Mouse (Mus musculus) ovary, postnatal 10 days (tissue): ENCODE measurements around the gene Hmg20a.

ENCODE experiments used
- DNase-seq: peaks from one replicate; pipeline ENCODE4 v3.0.0; 2022; ENCODE audit warnings: low spot score

Gene Hmg20a

DNA sequence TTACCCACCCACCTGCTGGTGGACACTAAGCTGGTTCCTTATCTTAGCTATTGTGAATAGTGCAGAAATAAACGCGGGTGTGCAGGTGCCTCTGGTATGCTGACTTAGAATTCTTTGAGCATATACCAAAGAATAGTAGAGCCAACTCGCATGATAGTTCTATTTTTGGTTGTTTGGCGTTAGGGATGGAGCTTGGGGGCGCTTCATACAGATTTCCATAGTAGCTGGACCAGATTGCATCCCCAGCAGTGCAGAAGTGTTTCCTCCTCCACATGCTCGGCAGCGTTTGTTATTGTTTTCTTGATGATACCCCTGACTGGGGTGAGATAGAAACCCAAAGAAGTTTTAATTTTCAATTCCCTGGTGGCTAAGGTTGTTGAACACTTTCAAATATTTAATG, 21.3 kb downstream of the Hmg20a start:
- DNase-seq = no peak

DNA sequence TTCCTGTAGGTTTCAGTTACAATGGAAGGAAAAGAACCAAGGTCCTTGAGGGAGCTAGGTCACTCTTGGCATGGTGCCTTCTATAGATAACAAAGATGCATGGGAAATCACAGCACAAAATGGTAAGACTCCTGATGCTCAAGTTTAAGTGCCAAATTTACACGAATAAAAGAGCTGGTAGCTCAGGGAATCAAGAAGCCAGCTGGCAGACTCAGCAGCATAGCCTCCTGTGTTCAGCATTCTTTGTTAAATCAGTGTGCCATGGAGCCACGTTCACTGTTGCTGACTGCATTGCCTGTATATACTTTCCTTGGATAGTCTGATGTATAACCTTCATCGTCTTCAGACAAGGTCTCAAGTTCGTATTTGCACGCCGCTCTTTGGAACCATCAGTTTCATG, 33.2 kb downstream of the Hmg20a start:
- no peak for DNase-seq

DNA sequence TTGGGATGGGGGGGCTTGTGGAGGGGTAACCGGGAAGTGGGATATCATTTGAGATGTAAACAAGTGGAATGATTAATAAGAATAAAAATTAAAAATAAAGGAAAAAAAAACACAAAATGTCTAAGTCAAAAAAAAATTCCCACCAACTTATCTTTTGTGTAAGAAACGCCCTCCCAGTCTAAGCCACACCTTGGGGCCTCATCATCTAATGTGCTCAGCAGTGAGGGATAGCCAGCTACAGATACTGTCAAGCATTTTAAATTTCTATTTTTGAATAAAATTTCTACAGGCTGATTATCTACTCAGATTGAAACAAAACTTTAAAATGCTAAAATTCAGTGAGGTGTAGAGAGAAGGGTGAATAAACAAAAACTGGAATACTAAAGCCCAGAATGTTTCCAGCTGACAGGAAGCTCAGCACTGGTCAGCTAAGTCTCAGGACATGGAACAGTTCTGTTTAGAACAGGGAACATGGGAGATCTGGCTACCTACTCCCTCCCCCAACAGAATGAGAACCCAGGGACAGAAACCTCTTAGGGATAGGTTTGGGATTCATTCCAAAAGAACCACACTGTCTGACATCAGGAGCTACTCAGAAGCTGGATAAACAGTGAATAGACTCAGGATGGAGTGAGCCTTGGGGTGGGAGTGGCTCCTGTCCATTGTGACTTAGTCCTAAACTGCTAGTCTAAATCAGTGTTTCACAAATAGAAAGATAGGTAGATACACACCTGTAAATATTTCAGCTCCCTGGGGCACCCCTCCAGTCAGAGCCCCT, 34.8 kb downstream of the Hmg20a start:
- no peak for DNase-seq

DNA sequence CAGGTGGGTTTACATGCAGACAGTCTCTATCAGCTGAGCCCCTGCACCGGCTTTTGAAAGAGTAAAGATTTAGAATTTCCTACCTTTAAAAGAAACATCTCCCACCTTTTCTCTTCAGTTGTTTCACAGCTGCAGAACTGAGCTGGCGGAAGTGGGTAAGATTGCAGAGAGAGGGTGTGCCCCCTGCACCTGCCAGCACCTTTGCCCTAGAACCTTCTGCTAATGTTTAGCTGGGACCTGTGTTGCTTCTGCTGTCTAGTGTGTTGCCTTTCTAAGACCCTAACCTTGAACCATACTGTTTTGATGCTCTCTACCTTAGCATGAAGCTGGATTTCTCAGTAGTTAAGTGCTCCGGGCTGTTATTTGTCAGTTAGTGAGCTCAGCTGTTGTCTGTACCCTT, 38.0 kb downstream of the Hmg20a start:
- DNase-seq = no peak

DNA sequence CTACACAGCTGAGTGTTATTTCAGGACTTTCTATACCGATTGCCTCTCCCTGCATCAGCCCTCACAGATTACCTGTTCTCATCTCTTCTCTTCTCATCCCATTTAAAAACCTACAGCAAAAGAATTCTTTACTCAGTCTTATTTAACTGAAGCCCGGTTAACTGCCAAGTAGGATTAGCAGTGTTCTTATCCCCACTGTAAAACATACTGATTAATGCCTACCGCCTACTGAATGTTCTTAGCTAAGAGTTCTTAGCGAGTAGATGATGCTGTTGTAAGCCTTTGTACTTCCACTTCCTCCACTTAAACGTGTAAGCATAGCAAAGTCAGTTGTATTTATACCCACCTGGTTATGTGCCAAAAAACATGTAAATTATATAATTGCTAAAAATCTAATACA, 42.6 kb downstream of the Hmg20a start:
- no peak for DNase-seq

DNA sequence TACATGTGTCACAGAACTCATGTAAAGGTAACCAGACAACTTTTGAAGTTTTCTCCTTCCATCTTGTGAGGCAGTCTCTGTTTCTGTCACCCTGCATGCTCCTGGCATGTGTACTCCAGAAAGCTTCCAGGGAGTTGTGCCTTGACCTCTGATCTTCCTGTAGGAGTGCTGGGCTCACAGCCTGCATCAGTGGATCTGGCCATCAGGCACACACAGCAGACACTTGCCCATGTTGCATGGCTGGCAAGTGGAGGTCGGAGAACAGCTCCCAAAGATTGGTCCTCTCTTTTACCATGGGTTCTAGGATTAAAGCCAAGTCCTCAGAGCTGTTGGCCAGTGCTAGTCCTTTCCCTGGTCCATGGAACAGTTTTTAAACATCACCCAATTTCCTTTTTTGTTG, 44.2 kb downstream of the Hmg20a start:
- no peak for DNase-seq

DNA sequence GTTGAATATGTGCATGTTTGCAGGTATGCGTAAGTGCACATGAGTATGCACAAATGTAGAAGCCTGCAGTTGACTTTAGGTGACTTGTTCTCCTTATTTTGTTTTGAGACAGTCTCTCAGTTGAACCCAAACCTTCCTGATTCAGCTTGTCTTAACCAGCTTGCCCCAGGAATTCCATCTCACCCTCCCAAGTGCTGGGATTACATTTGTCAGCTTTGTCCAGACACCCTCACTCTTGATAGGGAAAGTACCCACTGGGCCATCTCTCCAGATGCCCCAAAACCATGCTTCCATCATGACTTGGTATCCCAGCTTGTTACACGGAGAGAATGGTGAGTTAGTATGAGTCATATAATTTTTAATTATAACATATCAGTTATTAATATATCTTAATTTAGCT, 44.6 kb downstream of the Hmg20a start:
- no peak for DNase-seq

DNA sequence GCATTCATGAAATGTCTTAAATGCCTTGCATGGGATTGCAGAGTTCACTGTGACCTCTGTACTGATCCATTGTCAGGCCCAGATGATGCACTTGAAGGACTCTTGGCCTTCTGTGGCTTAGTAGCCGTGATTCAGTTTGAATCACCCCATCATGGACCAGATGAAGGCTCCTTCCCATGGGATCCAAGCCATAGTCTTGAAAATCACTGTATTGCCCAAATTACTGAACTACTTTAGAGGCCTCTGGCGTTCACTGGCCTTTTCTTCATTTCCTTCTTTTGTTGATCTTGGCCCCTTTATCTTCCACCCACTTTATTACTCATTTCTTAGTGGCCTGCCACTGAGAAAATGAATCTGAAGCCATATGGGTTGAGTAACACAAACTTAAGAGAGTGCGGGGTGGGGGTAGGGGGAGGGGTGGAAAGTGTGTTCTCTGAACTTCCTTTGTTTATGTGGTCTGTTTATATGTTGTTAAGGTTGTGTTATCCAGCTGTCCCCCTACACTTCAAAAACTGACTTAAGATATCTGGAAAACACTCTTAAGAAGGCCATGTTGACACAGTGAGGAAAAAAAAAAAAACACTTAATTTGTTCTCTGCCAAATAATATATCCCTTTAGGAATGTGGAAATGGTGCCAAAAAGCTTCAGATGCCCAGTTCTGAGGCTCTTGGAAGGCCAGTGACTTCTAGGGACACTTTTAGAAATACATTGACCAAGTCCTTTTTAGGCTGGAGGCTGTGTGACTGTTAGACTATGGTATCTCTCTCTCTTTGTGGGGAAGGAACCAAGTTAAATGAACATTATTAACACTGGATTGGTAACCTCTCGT, 45.5 kb downstream of the Hmg20a start:
- DNase-seq = no peak

DNA sequence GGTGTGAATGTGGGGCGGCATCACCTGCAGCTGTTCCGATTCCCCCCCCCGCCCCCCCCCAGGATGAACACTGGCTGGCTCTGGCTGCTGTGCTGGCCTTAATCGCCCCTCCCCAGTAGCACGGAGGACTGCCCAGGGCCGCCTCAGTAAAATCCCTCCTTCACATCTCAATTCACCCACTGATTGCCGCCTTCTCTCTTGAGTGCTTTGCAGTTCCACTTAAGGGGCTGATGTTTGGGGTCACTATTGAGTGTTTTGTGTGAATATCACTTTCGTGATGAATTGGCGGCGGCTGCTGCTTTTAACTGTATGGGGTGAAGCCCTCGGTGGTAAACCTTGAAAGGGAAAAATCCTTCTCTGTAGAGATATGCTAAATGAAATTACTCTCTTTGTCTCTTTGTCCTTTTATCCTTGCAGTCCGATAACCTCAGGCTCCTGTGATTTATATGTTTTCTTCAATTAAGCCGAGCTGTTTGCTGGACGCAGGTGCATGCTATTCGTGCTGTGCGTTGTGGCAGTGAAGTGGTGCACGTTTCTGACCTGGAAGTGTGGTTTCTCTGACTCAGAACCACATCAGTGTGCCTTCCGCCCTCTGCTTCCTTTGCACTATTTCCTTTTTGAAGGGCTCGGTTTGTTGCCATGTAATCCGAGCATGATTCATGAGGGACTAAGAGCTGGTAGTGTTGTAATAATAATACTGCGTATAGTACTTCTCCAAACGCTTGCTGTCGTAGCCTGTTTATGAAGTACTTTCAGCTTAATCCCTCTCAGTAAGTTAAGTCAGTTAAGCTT, 46.6 kb downstream of the Hmg20a start:
- DNase-seq = no peak

DNA sequence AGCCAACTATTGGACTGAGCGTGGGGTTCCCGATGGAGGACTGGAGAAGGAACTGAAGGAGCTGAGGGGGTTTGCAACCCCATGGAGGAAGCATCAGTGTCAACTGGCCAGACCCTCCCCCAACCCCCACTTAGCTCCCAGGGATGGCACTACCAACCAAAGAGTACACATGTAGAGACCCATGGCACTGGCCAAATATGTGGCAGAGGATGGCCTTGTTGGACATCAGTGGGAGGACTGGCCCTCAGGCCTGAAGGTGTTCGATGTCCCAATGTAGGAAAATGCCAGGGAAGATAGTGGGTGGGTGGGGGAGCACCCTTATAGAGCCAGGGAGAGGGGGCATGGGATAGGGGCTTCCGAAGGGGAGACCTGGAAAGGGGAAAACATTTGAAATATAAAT, 47.8 kb downstream of the Hmg20a start:
- DNase-seq = no peak

DNA sequence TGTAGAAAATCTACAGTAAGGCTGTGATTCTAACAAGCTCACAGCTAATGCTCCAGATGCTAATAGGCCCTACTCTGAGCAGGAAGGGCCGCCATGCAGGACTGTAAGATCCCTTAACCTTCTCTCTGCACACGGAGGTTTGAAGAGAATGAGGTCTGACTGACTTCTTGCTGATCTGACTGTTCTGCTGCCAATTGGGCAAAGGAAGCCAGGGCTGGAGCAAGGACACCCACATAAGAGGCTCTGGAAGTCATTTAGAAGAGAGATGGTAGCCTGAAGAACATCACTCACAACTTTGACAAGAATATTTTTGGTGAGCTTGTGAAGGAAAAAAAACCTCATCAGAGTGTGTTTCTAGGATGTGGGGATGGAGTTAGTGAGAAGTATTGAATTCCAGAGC, 51.2 kb downstream of the Hmg20a start:
- no peak for DNase-seq

DNA sequence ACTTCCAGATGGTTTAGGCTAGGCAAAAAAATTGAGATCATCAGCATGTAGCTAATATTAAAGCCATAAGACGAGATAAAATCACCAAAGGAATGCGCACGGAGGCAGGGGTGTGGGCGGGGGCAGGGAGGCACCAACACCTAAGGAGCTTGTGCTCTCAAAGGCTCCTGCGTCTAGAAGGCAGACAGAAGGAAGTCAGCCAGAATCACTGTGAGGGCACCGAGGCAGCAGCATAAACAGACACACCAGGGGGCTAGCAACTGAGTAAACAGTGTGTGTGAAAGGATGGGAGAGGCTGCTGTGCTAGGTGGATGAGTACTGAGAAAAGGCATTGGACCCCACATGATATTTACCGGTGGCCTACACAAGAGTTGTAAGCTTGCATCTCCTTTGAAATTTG, 51.9 kb downstream of the Hmg20a start:
- no peak for DNase-seq

DNA sequence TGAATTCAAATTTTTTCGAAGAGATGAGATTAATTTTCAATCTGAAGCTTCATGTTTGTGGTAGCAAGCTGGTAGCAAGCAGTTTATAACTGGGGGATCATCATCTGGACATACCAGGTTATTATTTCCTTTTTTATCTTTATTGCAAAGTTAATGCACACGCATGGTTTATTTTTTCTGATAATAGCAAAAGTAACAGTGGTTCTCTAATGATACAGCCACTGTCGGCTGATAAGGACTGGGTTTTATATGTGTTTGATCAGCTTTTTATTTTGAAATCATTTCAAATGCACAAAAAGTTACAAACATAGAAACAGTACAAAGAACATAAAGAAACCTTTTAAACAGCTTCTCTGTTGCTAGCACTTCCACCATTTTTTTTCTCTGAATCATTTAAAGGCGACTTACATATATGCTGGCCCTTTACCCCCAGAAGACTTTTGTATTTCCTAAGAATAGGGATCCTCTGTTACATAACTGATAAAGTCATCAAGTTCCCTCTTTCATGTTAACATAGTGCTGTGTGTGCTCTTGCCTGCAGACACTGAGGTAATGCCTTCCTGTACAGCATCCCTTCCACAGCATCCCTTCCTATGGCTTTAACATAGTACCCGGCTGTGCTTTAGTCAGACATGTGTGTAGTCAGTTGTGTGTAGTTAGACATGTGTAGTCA, 60.7 kb downstream of the Hmg20a start:
- no peak for DNase-seq

DNA sequence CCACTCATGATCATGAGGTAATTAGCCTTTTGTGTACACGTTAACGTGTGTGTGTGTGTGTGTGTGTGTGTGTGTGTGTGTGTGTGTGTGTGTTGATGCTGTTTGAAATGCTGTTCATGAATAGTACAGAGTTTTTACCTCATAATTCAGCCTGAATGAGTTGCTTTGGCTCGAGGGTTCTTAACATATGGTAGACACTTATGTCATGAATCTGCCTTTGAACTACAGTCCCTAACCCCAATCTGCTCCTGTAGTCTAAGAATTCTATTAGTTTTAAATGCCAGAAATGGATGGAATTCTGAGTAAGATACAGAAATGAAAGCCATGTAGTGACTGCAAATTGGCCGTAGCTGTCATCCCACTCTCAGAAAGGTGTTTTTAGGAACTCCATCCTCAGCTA, 64.2 kb downstream of the Hmg20a start:
- DNase-seq = no peak

DNA sequence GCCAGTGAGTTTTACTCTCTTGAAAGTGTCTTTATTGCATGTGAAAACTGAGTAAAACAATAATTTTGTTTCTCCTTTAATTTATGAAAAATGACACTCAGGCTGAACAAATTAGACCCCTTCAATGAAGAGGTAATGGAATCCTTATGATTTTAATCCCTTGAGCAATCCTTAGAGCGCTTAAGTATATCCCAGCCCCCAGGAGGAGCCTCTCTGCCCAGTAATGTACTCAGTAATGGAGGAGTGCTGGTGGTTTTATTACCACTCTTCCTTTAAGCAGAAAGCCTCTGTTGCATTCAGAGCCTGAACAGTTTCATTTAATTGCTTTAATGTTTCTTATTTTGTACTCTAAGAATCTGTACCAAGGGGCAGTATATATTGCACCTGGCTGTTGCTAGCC, 67.0 kb downstream of the Hmg20a start:
- no peak for DNase-seq

DNA sequence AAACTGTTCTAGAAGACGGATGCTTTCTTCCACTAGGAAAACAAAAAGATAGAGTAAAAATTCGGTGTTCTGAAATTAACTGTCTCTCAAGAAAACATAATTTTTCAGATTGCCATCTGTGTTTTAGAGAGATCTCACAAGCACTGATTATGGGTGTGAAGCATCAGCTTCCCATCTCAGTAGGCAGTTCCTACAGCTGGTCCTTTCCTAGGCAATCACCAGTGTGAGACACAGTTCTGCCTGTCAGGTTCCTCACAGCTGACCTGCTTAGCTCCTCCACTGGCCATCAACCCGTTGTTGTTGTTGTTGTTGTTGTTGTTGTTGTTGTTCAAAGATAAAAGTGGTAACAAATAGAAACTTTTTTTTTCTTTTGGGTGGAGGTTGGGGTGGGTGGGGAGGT, 67.7 kb downstream of the Hmg20a start:
- no peak for DNase-seq

DNA sequence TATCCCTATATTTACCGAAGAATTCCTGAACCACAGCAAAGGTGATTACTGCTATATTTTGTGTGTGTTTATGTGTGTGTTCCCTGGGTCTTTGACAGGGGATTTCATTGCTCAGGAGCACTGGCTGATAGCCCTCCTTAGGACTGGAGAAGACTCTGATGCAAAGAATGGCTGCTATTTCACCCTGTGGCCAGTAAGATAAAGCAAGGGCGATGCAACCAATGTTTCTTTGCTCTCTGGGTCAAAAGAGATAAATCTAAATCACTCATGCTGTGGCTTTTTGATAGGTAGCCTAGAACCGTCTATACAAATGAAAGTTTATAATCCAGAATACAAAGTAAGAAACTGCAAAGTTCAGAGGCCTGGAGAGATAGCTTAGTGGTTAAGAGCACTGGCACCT, 69.2 kb downstream of the Hmg20a start:
- DNase-seq = no peak

DNA sequence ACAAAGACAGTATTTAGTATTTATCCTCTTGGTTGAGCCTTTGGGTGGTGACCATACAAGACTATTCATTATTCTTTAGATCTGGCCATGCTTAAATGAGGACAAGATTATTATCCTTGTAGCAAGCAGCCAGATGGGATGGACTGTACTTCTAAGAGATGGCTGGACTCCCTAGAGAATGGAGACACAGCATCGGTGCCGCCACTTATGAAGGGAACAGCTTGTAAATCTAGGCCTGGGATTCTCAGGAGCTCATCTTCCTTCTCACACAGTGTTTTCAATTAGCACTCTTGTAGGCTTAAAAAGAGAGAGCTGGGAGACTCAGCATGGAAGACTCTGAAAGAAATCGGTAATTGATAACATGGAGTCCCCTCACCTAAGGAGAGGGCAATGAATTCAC, 74.0 kb downstream of the Hmg20a start:
- no peak for DNase-seq

DNA sequence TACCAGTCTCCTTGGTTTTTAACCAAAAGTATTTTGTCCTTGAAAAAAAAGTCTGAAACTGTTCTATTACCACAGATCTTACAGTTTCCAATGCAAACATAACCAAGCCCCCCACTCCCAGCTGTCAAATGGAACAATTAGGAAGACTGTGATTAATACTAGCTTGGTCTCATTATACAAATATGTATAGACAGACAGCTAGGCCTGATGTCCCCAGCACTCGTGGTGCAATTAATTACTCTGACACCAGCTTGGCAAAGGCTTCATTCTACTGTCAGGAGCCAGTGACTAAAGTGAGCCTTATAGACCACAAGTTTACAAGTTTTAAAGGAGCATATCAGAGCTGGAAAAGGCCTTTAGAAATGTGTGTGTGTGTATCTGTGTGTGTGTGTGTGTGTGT, 74.5 kb downstream of the Hmg20a start:
- DNase-seq = no peak

DNA sequence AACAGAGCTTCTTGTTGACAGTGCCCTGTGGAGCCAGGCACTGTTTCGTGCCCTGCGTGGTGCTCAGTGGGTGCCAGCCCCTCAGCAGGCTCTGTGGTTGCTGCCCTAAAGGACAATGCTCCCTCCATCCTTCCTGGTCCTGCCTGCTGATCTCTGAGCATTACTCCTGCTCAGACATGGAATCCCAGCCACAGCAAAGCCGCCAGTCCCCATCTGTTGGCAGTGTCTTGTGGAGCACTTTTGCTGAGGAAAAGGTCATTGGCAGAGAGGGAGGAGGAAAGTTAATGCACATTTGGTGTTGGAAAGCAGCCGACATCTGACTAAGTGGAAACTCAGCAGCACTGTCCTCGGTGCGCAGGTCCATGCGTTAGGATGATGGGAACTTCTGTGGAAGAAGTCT, 76.7 kb downstream of the Hmg20a start:
- DNase-seq = no peak

DNA sequence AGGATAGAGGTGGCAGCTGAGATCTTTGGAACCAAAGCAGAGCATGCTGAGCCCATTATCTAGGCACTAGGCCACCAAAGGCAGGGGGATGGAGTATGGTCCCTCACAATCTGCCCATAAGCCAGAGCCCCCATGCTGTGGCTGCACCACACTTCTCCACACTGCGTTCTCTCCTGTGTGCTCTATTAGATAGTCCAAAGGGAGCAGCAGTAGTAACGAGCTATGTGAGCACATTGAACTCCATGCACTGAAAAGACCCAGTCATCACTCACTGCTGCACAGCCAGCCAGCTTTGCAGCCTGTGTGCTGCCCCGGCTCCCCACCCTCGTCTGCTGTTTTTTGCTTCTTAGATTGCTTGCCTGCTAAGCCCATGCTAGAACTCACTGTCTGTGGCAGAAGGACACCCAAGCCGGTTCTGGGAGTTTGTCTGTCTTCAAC, 77.4 kb downstream of the Hmg20a start:
- DNase-seq = no peak

DNA sequence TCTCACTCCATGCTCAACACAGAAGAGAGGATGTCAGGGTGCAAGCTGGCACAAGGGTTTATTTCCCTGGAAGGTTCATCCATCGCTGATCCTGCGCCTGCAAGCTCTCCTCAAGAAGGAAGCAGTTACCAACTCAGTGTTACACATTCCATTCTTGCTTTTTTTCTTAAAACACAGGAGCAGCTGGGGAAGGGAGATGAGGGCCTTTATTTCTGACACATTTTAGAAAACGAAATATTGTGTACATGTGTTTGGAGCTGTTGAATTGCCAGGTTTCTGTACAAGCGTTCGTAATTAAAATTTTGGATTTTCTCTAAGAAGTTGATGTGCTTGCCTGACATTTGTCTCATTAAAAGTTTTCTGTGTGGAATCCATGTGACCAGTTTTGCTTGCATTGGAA, 78.2 kb downstream of the Hmg20a start:
- no peak for DNase-seq
